Comparison of ENCODE assay signal across 8 mouse cellular contexts in the genomic region with DNA sequence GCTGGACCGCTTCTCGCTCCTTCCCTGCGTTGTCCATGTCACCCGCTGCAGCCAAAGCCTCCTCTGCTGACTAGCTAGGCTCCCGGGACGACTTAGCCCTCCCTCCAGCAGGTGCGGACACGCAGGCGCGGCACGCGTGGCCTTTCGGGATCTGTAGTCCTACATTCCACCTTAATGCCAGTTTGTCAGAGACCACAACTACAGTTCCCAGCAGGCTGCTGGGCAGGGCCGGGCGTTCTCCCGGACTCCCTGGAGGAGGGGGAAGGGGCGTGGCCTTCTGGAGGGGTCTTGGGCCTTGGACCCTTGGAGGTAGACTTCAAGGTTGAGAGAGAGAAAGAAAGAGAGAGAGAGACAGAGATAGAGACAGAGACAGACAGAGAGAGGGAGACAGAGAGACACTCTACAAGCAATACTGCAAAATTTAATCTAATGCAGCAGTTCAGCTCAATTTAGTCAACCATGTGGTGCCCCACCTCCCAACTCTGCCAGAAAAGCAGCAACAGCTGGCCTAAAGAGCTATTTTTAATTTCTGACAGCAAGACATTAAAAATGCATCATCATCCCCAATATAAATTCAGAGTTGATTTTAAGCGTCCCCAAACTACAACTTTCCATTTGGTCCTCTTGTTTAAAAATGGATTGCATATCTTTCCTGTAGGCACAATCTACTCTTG. TPM values are rescaled to one million over a fixed set of nuclear protein-coding genes. Genes with fewer than 3 reads are reported as not detected.
A peak's percentile ranks its signal among the peaks of the same experiment; 100 is the strongest.
DNase-seq lines count a peak whose midpoint lies in the region; ATAC-seq and TF ChIP-seq lines count a peak whose summit lies in the region.

A gene (minus strand): TSS at position 141 of the 674 bp plus-strand sequence.

- TF ChIP-seq CTCF in cortical plate, adult 2 months (IDR thresholded peaks at IDR 0.05; ENCODE audit: extremely low read depth, insufficient read depth, low read length), result no peak
- TF ChIP-seq CTCF in gastrocnemius, adult 2 months (IDR thresholded peaks at IDR 0.05), result no peak
- 0 out of 2 replicates have a peak, but pooled peaks have one; percentile 21 for TF ChIP-seq CTCF in hindbrain, postnatal 0 days (IDR thresholded peaks at IDR 0.05; ENCODE audit: low read depth)

- peak within 1 kb of the TSS; percentile 88 for H3K4me2 ChIP-seq in hindbrain, postnatal 0 days (ENCODE audit: low read depth, low read length)

- H3K4me1 ChIP-seq in cortical plate, adult 2 months (ENCODE audit: control insufficient read depth, insufficient read depth, low read length), result peaks cover 12% of the 10 kb centered on the region
- no peaks in the 10 kb centered on the region for H3K4me1 ChIP-seq in hindbrain, postnatal 0 days (ENCODE audit: insufficient read depth, low read length)

- DNase-seq in gastrocnemius, adult 2 months, result peak; percentile 96
- DNase-seq in hindbrain, postnatal 0 days (ENCODE audit: low spot score), result peak; percentile 97
- DNase-seq in left cerebral cortex, adult 18-20 months (ENCODE audit: low spot score in 2 of 2), result peak; percentile 95 to 96
- DNase-seq in lung, postnatal 4 days, result peak; percentile 91 to 94
- DNase-seq in retina, postnatal 7 days (ENCODE audit: low read depth, low spot score), result peak; percentile 87
- DNase-seq in urinary bladder, adult 18-20 months (ENCODE audit: low spot score in 2 of 2), result peak; percentile 92 to 95

- WGBS in hindbrain, postnatal 0 days, result 3% methylated on average over 18 of the region's 18 CpGs

- H3K4me3 ChIP-seq in cortical plate, adult 2 months (ENCODE audit: insufficient read depth, low read length), result peak within 1 kb of the TSS; percentile 96
- H3K4me3 ChIP-seq in gastrocnemius, adult 2 months, result peak within 1 kb of the TSS; percentile 85
- H3K4me3 ChIP-seq in hindbrain, postnatal 0 days (ENCODE audit: low read length), result peak within 1 kb of the TSS; percentile 92

- peak within 1 kb of the TSS; percentile 85 for H3K27ac ChIP-seq in cortical plate, adult 2 months (ENCODE audit: insufficient read depth, low read length)
- H3K27ac ChIP-seq in gastrocnemius, adult 2 months, result peak within 1 kb of the TSS; percentile 98
- H3K27ac ChIP-seq in hindbrain, postnatal 0 days, result peak within 1 kb of the TSS; percentile 85

- TF ChIP-seq POLR2A in cortical plate, adult 2 months (IDR thresholded peaks at IDR 0.05; ENCODE audit: extremely low read depth, insufficient read depth, low read length), result peak; percentile 100

- ATAC-seq in activated CD4-positive, CD25-positive, alpha-beta regulatory T cell, adult 4 months, result peak; percentile 90
- ATAC-seq in hindbrain, postnatal 0 days, result peak; percentile 100

- H3K9me3 ChIP-seq in hindbrain, postnatal 0 days (ENCODE audit: low read length), result no peaks in the 10 kb centered on the region

- peak within 1 kb of the TSS; percentile 87 for H3K9ac ChIP-seq in hindbrain, postnatal 0 days (replicated peaks; ENCODE audit: low read length)

- H3K27me3 ChIP-seq in hindbrain, postnatal 0 days (ENCODE audit: insufficient read depth, low read length), result no peaks in the 10 kb centered on the region

- no peaks in the 10 kb centered on the region for H3K36me3 ChIP-seq in hindbrain, postnatal 0 days (ENCODE audit: insufficient read depth, low read length)

- intact Hi-C loops in gastrocnemius, adult 2 months (cut with DNase I), result loop anchor here (5.0 kb wide), 1 partner anchor 50 kb away; a partner anchor contains a TSS

RNA-seq across cellular contexts. Expression of the gene that starts here (rescaled TPM):
- 1 to 10 TPM in 1 of 2 experiments, under 1 TPM in 1; 0.45 to 1.6 TPM for polyA plus RNA-seq in activated CD4-positive, CD25-positive, alpha-beta regulatory T cell, adult 4 months (2017; shearing (Covaris generic))
- 219 and 222 TPM in 2 replicates for polyA plus RNA-seq in cortical plate, adult 2 months (2012; rRNA removed)
- 1 to 10 TPM; 4.3 to 6.2 TPM for total RNA-seq in gastrocnemius, adult 2 months (2021)
- total RNA-seq in hindbrain, postnatal 0 days (2014; rRNA removed), result 115 and 125 TPM in 2 replicates
- polyA plus RNA-seq in hindbrain, postnatal 0 days (2015; fragmentation: Nextera tagmentation; extraction: Ambion mirVana), result 81.5 and 99.2 TPM in 2 replicates
- total RNA-seq in left cerebral cortex, adult 18-20 months (2021), result 100 to 1,000 TPM; 362 to 386 TPM

Comparison
In these comparisons a context has a peak if more than half of its experiments do, and no peak if none do; other contexts are left out.
1. Peak in every context shown above with its lines: DNase-seq, ATAC-seq, H3K4me3 ChIP-seq and H3K27ac ChIP-seq.
2. RNA of the gene that starts here (total RNA-seq): 362 to 386 TPM in left cerebral cortex, adult 18-20 months and 115 to 125 TPM in hindbrain, postnatal 0 days; 4.3 to 6.2 TPM in gastrocnemius, adult 2 months; every median in the first group is over 10 times any median in the second.
3. RNA of the gene that starts here (polyA plus RNA-seq): 219 to 222 TPM in cortical plate, adult 2 months and 81.5 to 99.2 TPM in hindbrain, postnatal 0 days; 0.45 to 1.6 TPM in activated CD4-positive, CD25-positive, alpha-beta regulatory T cell, adult 4 months; every median in the first group is over 10 times any median in the second.